Comparison of ENCODE assay signal across 12 mouse cellular contexts in the genomic region with DNA sequence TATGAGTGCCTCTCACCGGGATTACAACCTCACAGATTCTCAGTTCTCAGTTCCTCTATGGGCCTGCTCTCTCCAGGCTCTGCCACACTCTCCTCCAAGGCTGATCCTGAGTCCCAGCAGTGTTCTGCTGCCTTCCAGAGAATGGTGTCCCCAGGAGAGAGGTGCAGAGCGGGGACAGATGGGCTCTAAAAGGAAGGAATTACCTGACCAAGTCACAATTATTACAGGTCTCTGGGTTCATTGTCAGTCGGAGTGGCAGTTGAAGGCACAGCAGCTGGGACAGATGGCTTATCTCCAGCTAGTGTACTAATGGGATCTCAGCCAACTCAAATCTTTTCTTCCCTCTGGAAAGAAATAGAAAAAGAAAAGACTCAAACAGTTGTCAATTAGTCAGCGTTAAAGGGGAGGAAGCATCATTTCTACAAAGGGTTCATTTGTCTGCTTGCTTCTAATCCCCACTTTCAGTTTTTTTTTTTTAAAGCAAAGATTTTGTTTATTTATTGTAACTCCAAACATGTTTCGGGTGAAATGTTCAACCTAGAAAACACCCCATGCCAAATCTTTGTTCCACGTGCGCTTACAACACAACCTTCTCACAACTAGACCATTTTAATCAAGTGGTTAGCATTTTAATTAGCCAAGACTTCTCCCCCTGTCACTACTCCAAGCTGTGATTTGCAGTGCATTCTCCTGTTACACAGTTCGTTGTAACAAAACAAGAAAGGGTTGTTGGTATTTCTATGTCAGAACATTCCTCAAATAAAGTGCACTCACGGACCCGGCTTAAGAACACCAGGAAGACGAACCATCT.
A peak's percentile ranks its signal among the peaks of the same experiment; 100 is the strongest.
DNase-seq lines count a peak whose midpoint lies in the region; ATAC-seq lines count a peak whose summit lies in the region.
"Had no signal": no experiment of that assay in that cellular context is flagged by ENCODE, and none has a peak within 500 bp of the region (broad histone marks: within the 10 kb centered on the region; RNA-seq: fewer than 3 reads in every experiment).

No protein-coding gene starts in this region.

- no peak overlapping the region for H3K4me3 ChIP-seq in intestine, embryonic 14.5 days (ENCODE audit: low read depth, low read length)
- no peak overlapping the region for H3K4me3 ChIP-seq in intestine, embryonic 15.5 days (replicated peaks)
- H3K4me3 ChIP-seq in forebrain, embryonic 13.5 days = no peak overlapping the region
- no peak overlapping the region for H3K4me3 ChIP-seq in midbrain, embryonic 12.5 days
- no peak overlapping the region for H3K4me3 ChIP-seq in kidney, embryonic 16.5 days (ENCODE audit: low read length)
- H3K4me3 ChIP-seq: heart, embryonic 13.5 days had no signal

- H3K4me2 ChIP-seq in intestine, embryonic 14.5 days (ENCODE audit: low read length) = no peak overlapping the region
- no peak overlapping the region for H3K4me2 ChIP-seq in intestine, embryonic 15.5 days (replicated peaks)
- H3K4me2 ChIP-seq in forebrain, embryonic 13.5 days = peak overlapping the region; percentile 13; the same call in 1 of the 2 replicates
- no peak overlapping the region for H3K4me2 ChIP-seq in midbrain, embryonic 12.5 days (replicated peaks)
- H3K4me2 ChIP-seq in kidney, embryonic 16.5 days (replicated peaks; ENCODE audit: low read depth, low read length) = no peak overlapping the region
- H3K4me2 ChIP-seq: heart, embryonic 13.5 days had no signal

- WGBS in intestine, embryonic 14.5 days = 65% methylated on average over 11 of the region's 11 CpGs
- 70% methylated on average over 11 of the region's 11 CpGs for WGBS in intestine, embryonic 15.5 days
- 13% methylated on average over 11 of the region's 11 CpGs for WGBS in forebrain, embryonic 13.5 days
- 59% methylated on average over 11 of the region's 11 CpGs for WGBS in midbrain, embryonic 12.5 days
- 48% methylated on average over 11 of the region's 11 CpGs for WGBS in kidney, embryonic 16.5 days

- no peak for ATAC-seq in intestine, embryonic 14.5 days (replicated peaks; ENCODE audit: low FRiP score, low TSS enrichment, low read depth)
- no peak for ATAC-seq in intestine, embryonic 15.5 days
- peak; percentile 88 for ATAC-seq in forebrain, embryonic 13.5 days
- ATAC-seq in midbrain, embryonic 12.5 days (ENCODE audit: low FRiP score, low read depth) = peak; percentile 65
- ATAC-seq in kidney, embryonic 16.5 days (ENCODE audit: low FRiP score, low TSS enrichment) = no peak
- ATAC-seq: intestine, embryonic 16.5 days had no signal

- no peaks in the 10 kb centered on the region for H3K36me3 ChIP-seq in intestine, embryonic 14.5 days (ENCODE audit: control insufficient read depth, insufficient read depth, low read length)
- H3K36me3 ChIP-seq in intestine, embryonic 15.5 days = no peaks in the 10 kb centered on the region
- no peaks in the 10 kb centered on the region for H3K36me3 ChIP-seq in forebrain, embryonic 13.5 days (ENCODE audit: poor library complexity, severe bottlenecking)
- H3K36me3 ChIP-seq in midbrain, embryonic 12.5 days = no peaks in the 10 kb centered on the region
- no peaks in the 10 kb centered on the region for H3K36me3 ChIP-seq in kidney, embryonic 16.5 days (ENCODE audit: insufficient read depth, low read length)
- H3K36me3 ChIP-seq: heart, embryonic 13.5 days had no signal

- no peak overlapping the region for H3K27ac ChIP-seq in intestine, embryonic 14.5 days (ENCODE audit: low read depth)
- H3K27ac ChIP-seq in intestine, embryonic 15.5 days = no peak overlapping the region
- peak overlapping the region; percentile 85 for H3K27ac ChIP-seq in forebrain, embryonic 13.5 days
- H3K27ac ChIP-seq in midbrain, embryonic 12.5 days (replicated peaks) = 0 out of 2 replicates have a peak overlapping the region, but pooled peaks have one; percentile 36
- no peak overlapping the region for H3K27ac ChIP-seq in kidney, embryonic 16.5 days (ENCODE audit: low read length)
- H3K27ac ChIP-seq: heart, embryonic 13.5 days had no signal

- H3K9me3 ChIP-seq in intestine, embryonic 14.5 days (ENCODE audit: control insufficient read depth, low read length) = no peaks in the 10 kb centered on the region
- no peaks in the 10 kb centered on the region for H3K9me3 ChIP-seq in intestine, embryonic 15.5 days
- no peaks in the 10 kb centered on the region for H3K9me3 ChIP-seq in forebrain, embryonic 13.5 days (replicated peaks)
- H3K9me3 ChIP-seq in midbrain, embryonic 12.5 days = no peaks in the 10 kb centered on the region
- no peaks in the 10 kb centered on the region for H3K9me3 ChIP-seq in kidney, embryonic 16.5 days (ENCODE audit: low read length)
- H3K9me3 ChIP-seq: heart, embryonic 13.5 days had no signal

- no peaks in the 10 kb centered on the region for H3K4me1 ChIP-seq in intestine, embryonic 14.5 days (replicated peaks; ENCODE audit: control insufficient read depth, insufficient read depth, low read length)
- 0 out of 2 replicates have a peak, but pooled peaks cover 3% of the 10 kb centered on the region for H3K4me1 ChIP-seq in intestine, embryonic 15.5 days (replicated peaks)
- peaks cover 16% of the 10 kb centered on the region for H3K4me1 ChIP-seq in forebrain, embryonic 13.5 days
- H3K4me1 ChIP-seq in midbrain, embryonic 12.5 days = peaks cover 11% of the 10 kb centered on the region; the same call in 1 of the 2 replicates
- H3K4me1 ChIP-seq in kidney, embryonic 16.5 days (ENCODE audit: insufficient read depth, low read length) = no peaks in the 10 kb centered on the region

- no peak overlapping the region for H3K9ac ChIP-seq in intestine, embryonic 14.5 days (ENCODE audit: low read length)
- H3K9ac ChIP-seq in intestine, embryonic 15.5 days = no peak overlapping the region
- no peak overlapping the region for H3K9ac ChIP-seq in forebrain, embryonic 13.5 days
- no peak overlapping the region for H3K9ac ChIP-seq in midbrain, embryonic 12.5 days (replicated peaks)
- H3K9ac ChIP-seq in kidney, embryonic 16.5 days (replicated peaks; ENCODE audit: low read length) = no peak overlapping the region
- H3K9ac ChIP-seq: heart, embryonic 13.5 days had no signal

- intact Hi-C loops in gastrocnemius, postnatal 14 days (cut with DNase I; ENCODE audit: low total_unique reads) = no loop called here

- no peaks in the 10 kb centered on the region for H3K27me3 ChIP-seq in intestine, embryonic 14.5 days (replicated peaks; ENCODE audit: control insufficient read depth, insufficient read depth, low read length)
- no peaks in the 10 kb centered on the region for H3K27me3 ChIP-seq in intestine, embryonic 15.5 days (replicated peaks)
- no peaks in the 10 kb centered on the region for H3K27me3 ChIP-seq in forebrain, embryonic 13.5 days
- H3K27me3 ChIP-seq in midbrain, embryonic 12.5 days = no peaks in the 10 kb centered on the region
- H3K27me3 ChIP-seq in kidney, embryonic 16.5 days (ENCODE audit: insufficient read depth, low read length) = no peaks in the 10 kb centered on the region
- H3K27me3 ChIP-seq: heart, embryonic 13.5 days had no signal

- peak; percentile 41 for DNase-seq in intestine, embryonic 14.5 days (ENCODE audit: low spot score)
- peak; percentile 55 for DNase-seq in Muller cell, postnatal 12 days (ENCODE audit: inconsistent ontology term)
- no peak for DNase-seq in gastrocnemius, postnatal 14 days
- no peak for DNase-seq in testis, postnatal 14 days (ENCODE audit: low spot score)
- DNase-seq: spleen, adult 18-20 months; thymus, adult 18-20 months had no signal

Comparison
In these comparisons a context has a peak if more than half of its experiments do, and no peak if none do; other contexts are left out.
1. ATAC-seq: peak in forebrain, embryonic 13.5 days (single experiment) and midbrain, embryonic 12.5 days (single experiment); none in intestine, embryonic 14.5 days (single experiment), intestine, embryonic 15.5 days (single experiment) and kidney, embryonic 16.5 days (single experiment).
2. DNase-seq: peak in intestine, embryonic 14.5 days (single experiment) and Muller cell, postnatal 12 days (single experiment); none in gastrocnemius, postnatal 14 days (single experiment) and testis, postnatal 14 days (single experiment).
3. H3K27ac ChIP-seq: peak in forebrain, embryonic 13.5 days (single experiment) and midbrain, embryonic 12.5 days (single experiment); none in intestine, embryonic 14.5 days (single experiment), intestine, embryonic 15.5 days (single experiment) and kidney, embryonic 16.5 days (single experiment).